Mouse (Mus musculus): ENCODE data around the gene Rreb1. TPM values are rescaled to one million over a fixed set of nuclear protein-coding genes. Genes with fewer than 3 reads are reported as not detected.

Gene Rreb1
- polyA plus RNA-seq, 1 experiment from 2014 or later, result 21.2 TPM

- WGBS, result 67% methylated on average over 9 of the region's 9 CpGs
- Histone ChIP-seq H3K9me3 (ENCODE audit: control insufficient read depth, low read depth, low read length) (no peaks in the 10 kb centered on the region), H3K27me3 (ENCODE audit: control insufficient read depth, insufficient read depth, low read length) (no peaks in the 10 kb centered on the region), H3K9ac (replicated peaks; ENCODE audit: low read depth, low read length) (no peak overlapping the region), H3K4me3 (ENCODE audit: low read depth, low read length) (no peak overlapping the region), H3K27ac (ENCODE audit: low read length) (peak overlapping the region; percentile 15; the same call in 1 of the 2 replicates), H3K36me3 (ENCODE audit: control insufficient read depth, insufficient read depth, low read length) (no peaks in the 10 kb centered on the region), H3K4me1 (ENCODE audit: control insufficient read depth, insufficient read depth, low read length) (peaks cover 4% of the 10 kb centered on the region; the same call in 1 of the 2 replicates), H3K4me2 (replicated peaks; ENCODE audit: low read depth, low read length) (no peak overlapping the region)
- no peak for ATAC-seq (ENCODE audit: insufficient number of reproducible peaks, insufficient read depth, low FRiP score, low read depth)
Measured at GRCm38 (mm10) chr13:37846962-37847570, 68.9 kb downstream of the Rreb1 start.

DNA sequence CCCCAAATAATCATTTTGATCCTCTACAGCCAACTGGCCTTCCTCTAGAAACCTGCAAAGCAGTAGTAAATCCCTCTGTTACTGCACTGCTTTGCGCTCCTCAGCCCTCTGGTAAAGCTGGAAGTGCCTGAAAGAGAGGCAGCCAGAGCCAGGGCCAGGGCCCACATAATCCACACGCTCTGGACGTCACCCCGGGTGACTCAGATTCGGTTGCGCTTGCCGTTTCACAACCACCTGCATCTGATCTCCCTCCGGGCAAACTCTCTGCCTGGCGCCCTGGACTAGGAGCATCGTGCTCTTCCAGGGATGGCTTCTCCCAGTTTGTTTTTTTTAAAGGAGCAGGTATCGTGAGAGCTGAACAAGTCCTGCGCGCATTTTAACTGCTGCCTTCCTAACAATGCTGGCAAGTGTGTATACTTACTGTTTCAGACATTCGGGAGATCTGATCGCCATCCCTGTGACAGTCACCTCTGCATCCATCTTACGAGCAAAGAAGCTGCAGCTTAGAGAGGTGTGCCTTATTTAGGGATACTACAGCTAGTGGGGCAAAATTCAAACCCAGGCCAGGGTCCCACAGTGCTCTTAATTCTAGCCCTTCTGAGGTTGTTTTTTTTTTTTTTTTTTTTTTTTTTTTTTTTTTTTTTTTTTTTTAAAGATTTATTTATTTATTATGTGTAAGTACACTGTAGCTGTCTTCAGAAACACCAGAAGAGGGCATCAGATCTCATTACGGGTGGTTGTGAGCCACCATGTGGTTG, 69.6 kb downstream of the Rreb1 start:
- H3K4me2 ChIP-seq (replicated peaks; ENCODE audit: low read depth, low read length), result no peak overlapping the region
- no peak for ATAC-seq (ENCODE audit: insufficient number of reproducible peaks, insufficient read depth, low FRiP score, low read depth)
- WGBS, result 84% methylated on average over 16 of the region's 17 CpGs
- no peak overlapping the region for H3K4me3 ChIP-seq (ENCODE audit: low read depth, low read length)
- no peak overlapping the region for H3K9ac ChIP-seq (replicated peaks; ENCODE audit: low read depth, low read length)
- H3K27ac ChIP-seq (ENCODE audit: low read length), result no peak overlapping the region; the same call in 1 of the 2 replicates
- no peaks in the 10 kb centered on the region for H3K27me3 ChIP-seq (ENCODE audit: control insufficient read depth, insufficient read depth, low read length)
- no peaks in the 10 kb centered on the region for H3K9me3 ChIP-seq (ENCODE audit: control insufficient read depth, low read depth, low read length)
- H3K36me3 ChIP-seq (ENCODE audit: control insufficient read depth, insufficient read depth, low read length), result no peaks in the 10 kb centered on the region
- peaks cover 10% of the 10 kb centered on the region for H3K4me1 ChIP-seq (ENCODE audit: control insufficient read depth, insufficient read depth, low read length)

- Histone ChIP-seq H3K27ac (ENCODE audit: low read length) (no peak overlapping the region), H3K36me3 (ENCODE audit: control insufficient read depth, insufficient read depth, low read length) (no peaks in the 10 kb centered on the region), H3K9me3 (ENCODE audit: control insufficient read depth, low read depth, low read length) (no peaks in the 10 kb centered on the region), H3K4me2 (replicated peaks; ENCODE audit: low read depth, low read length) (no peak overlapping the region), H3K27me3 (ENCODE audit: control insufficient read depth, insufficient read depth, low read length) (no peaks in the 10 kb centered on the region), H3K4me1 (ENCODE audit: control insufficient read depth, insufficient read depth, low read length) (peaks cover 17% of the 10 kb centered on the region), H3K9ac (replicated peaks; ENCODE audit: low read depth, low read length) (no peak overlapping the region), H3K4me3 (ENCODE audit: low read depth, low read length) (no peak overlapping the region)
- 72% methylated on average over 5 of the region's 5 CpGs for WGBS
- no peak for ATAC-seq (ENCODE audit: insufficient number of reproducible peaks, insufficient read depth, low FRiP score, low read depth)
Measured at GRCm38 (mm10) chr13:37848438-37848837, 70.2 kb downstream of the Rreb1 start.

DNA sequence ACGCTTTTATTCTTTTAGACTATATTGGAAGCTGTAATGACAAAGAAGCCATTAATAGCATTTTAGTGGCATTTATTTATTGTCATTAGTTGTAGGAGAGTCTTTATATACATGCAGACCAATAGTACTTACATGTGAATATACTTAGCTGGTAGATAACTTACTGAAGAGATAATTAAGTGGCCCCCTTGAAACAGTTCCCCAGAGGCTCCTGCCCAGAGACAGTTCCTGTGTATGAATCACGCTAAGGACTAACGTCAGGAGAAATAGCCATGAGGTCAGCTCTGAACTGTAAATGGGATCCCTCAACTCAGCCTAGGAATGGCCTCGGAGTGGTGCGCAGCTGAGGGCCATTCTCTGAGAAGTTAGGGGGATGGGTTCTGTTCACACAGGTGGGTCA, 73.4 kb downstream of the Rreb1 start:
- Histone ChIP-seq H3K36me3 (ENCODE audit: control insufficient read depth, insufficient read depth, low read length) (no peaks in the 10 kb centered on the region), H3K27me3 (ENCODE audit: control insufficient read depth, insufficient read depth, low read length) (no peaks in the 10 kb centered on the region), H3K9me3 (ENCODE audit: control insufficient read depth, low read depth, low read length) (no peaks in the 10 kb centered on the region), H3K4me3 (ENCODE audit: low read depth, low read length) (no peak overlapping the region), H3K4me1 (ENCODE audit: control insufficient read depth, insufficient read depth, low read length) (peaks cover 26% of the 10 kb centered on the region), H3K4me2 (replicated peaks; ENCODE audit: low read depth, low read length) (no peak overlapping the region), H3K27ac (ENCODE audit: low read length) (no peak overlapping the region), H3K9ac (replicated peaks; ENCODE audit: low read depth, low read length) (no peak overlapping the region)
- 68% methylated on average over 5 of the region's 5 CpGs for WGBS
- no peak for ATAC-seq (ENCODE audit: insufficient number of reproducible peaks, insufficient read depth, low FRiP score, low read depth)

- Histone ChIP-seq H3K36me3 (ENCODE audit: control insufficient read depth, insufficient read depth, low read length) (no peaks in the 10 kb centered on the region), H3K27ac (ENCODE audit: low read length) (peak overlapping the region; percentile 61; the same call in 1 of the 2 replicates), H3K4me3 (ENCODE audit: low read depth, low read length) (no peak overlapping the region), H3K4me2 (replicated peaks; ENCODE audit: low read depth, low read length) (no peak overlapping the region), H3K27me3 (ENCODE audit: control insufficient read depth, insufficient read depth, low read length) (no peaks in the 10 kb centered on the region), H3K4me1 (ENCODE audit: control insufficient read depth, insufficient read depth, low read length) (peaks cover 28% of the 10 kb centered on the region), H3K9me3 (ENCODE audit: control insufficient read depth, low read depth, low read length) (no peaks in the 10 kb centered on the region), H3K9ac (replicated peaks; ENCODE audit: low read depth, low read length) (no peak overlapping the region)
- 60% methylated on average over 3 of the region's 3 CpGs for WGBS
- no peak for ATAC-seq (ENCODE audit: insufficient number of reproducible peaks, insufficient read depth, low FRiP score, low read depth)
Measured at GRCm38 (mm10) chr13:37852850-37853249, 74.7 kb downstream of the Rreb1 start.

DNA sequence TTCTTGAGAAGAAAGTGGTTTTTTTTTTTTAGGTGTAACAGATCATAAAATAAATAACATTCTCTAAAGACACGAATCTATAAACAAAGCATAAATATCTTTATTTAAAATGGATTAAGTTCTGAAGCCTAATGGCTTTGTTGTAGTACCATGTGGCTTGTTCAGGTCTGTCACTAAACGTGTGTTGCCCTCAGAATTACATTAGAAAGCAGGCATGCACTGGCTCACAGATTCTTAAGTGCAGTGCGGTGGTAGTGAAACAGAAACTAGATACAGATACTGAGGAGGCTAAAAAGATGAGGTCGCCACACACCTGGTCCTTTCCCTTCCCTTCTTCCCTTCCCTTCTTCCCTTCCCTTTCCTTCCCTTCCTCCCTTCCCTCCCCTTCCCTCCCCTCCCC, 75.2 kb downstream of the Rreb1 start:
- H3K9me3 ChIP-seq (ENCODE audit: control insufficient read depth, low read depth, low read length), result no peaks in the 10 kb centered on the region
- no peak overlapping the region; the same call in 1 of the 2 replicates for H3K27ac ChIP-seq (ENCODE audit: low read length)
- no peaks in the 10 kb centered on the region for H3K36me3 ChIP-seq (ENCODE audit: control insufficient read depth, insufficient read depth, low read length)
- H3K27me3 ChIP-seq (ENCODE audit: control insufficient read depth, insufficient read depth, low read length), result no peaks in the 10 kb centered on the region
- H3K4me1 ChIP-seq (ENCODE audit: control insufficient read depth, insufficient read depth, low read length), result peaks cover 33% of the 10 kb centered on the region
- no peak overlapping the region for H3K9ac ChIP-seq (replicated peaks; ENCODE audit: low read depth, low read length)
- ATAC-seq (ENCODE audit: insufficient number of reproducible peaks, insufficient read depth, low FRiP score, low read depth), result no peak
- no peak overlapping the region for H3K4me2 ChIP-seq (replicated peaks; ENCODE audit: low read depth, low read length)
- H3K4me3 ChIP-seq (ENCODE audit: low read depth, low read length), result no peak overlapping the region
- 26% methylated on average over 4 of the region's 4 CpGs for WGBS

DNA sequence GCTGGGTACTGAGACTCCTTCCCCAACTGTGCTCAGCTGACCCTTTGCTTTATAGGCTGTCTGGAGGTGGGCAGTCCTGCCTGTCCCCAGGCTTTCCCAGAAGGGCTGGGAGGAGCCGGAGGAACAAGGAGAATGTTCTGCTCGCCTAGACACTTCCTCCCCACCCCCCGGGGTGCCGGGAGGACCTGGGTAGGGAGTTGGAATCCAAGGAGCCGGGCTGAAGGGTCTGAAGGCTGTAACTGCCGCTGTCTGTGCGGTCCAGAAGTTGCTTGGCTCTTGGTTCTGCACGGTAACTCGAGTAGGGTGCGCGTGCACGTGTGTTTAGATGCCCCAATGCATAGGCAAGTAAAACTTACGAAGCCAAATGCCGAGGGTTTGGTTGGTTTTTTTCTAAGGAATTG, 75.8 kb downstream of the Rreb1 start:
- Histone ChIP-seq H3K27me3 (ENCODE audit: control insufficient read depth, insufficient read depth, low read length) (no peaks in the 10 kb centered on the region), H3K9ac (replicated peaks; ENCODE audit: low read depth, low read length) (peak overlapping the region; percentile 21; the same call in 1 of the 2 replicates), H3K4me3 (ENCODE audit: low read depth, low read length) (peak overlapping the region; percentile 8; the same call in 1 of the 2 replicates), H3K36me3 (ENCODE audit: control insufficient read depth, insufficient read depth, low read length) (no peaks in the 10 kb centered on the region), H3K27ac (ENCODE audit: low read length) (peak overlapping the region; percentile 77), H3K4me1 (ENCODE audit: control insufficient read depth, insufficient read depth, low read length) (peaks cover 38% of the 10 kb centered on the region), H3K9me3 (ENCODE audit: control insufficient read depth, low read depth, low read length) (no peaks in the 10 kb centered on the region), H3K4me2 (replicated peaks; ENCODE audit: low read depth, low read length) (peak overlapping the region; percentile 41)
- peak; percentile 38; the same call in 1 of the 2 replicates for ATAC-seq (ENCODE audit: insufficient number of reproducible peaks, insufficient read depth, low FRiP score, low read depth)
- 6% methylated on average over 14 of the region's 14 CpGs for WGBS

GRCm38 (mm10) chr13:37854455-37855220, 76.4 kb downstream of the Rreb1 start:
- peak overlapping the region; percentile 8; the same call in 1 of the 2 replicates for H3K4me3 ChIP-seq (ENCODE audit: low read depth, low read length)
- H3K36me3 ChIP-seq (ENCODE audit: control insufficient read depth, insufficient read depth, low read length), result no peaks in the 10 kb centered on the region
- peak overlapping the region; percentile 41 for H3K4me2 ChIP-seq (replicated peaks; ENCODE audit: low read depth, low read length)
- H3K27ac ChIP-seq (ENCODE audit: low read length), result peak overlapping the region; percentile 77
- ATAC-seq (ENCODE audit: insufficient number of reproducible peaks, insufficient read depth, low FRiP score, low read depth), result no peak
- no peaks in the 10 kb centered on the region for H3K27me3 ChIP-seq (ENCODE audit: control insufficient read depth, insufficient read depth, low read length)
- H3K9me3 ChIP-seq (ENCODE audit: control insufficient read depth, low read depth, low read length), result no peaks in the 10 kb centered on the region
- WGBS, result 33% methylated on average over 14 of the region's 14 CpGs
- H3K9ac ChIP-seq (replicated peaks; ENCODE audit: low read depth, low read length), result peak overlapping the region; percentile 21; the same call in 1 of the 2 replicates
- peaks cover 38% of the 10 kb centered on the region for H3K4me1 ChIP-seq (ENCODE audit: control insufficient read depth, insufficient read depth, low read length)

Data from stomach, embryonic 14.5 days (tissue).